Mouse (Mus musculus) induced T-regulatory cell, adult 2 months (primary cell): ENCODE results near the gene Znrf4.
"Not testable (repeated sequence)": the region's sequence is repeated elsewhere in the genome, so short reads cannot be mapped to it uniquely, and the experiment has no call there.

Experiments used
- DNase-seq: peaks from one replicate; pipeline ENCODE4 v3.0.0-alpha.2; 2012; ENCODE audit warnings: low read depth

The Znrf4 gene

DNA sequence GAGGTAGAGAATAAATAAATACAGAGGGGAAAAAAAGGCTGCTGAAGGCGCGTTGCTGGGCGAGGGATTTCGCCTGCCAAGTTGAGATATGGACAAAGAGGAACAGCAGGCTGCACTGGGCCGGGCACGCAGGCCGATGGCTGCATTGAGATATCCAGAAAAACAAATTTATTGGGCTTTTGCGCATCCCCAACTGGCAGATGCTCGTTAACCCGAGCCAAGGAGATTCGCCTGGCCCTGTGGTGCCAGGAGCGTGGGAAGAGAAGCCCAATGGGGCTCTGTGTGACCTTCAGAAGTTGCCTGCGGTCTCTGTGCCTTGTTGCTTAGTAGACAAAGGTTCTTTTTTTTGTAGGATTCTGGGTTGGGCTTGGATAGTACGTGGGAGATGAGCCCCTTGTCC lies 24.0 kb upstream of the Znrf4 start:
- no peak for DNase-seq

DNA sequence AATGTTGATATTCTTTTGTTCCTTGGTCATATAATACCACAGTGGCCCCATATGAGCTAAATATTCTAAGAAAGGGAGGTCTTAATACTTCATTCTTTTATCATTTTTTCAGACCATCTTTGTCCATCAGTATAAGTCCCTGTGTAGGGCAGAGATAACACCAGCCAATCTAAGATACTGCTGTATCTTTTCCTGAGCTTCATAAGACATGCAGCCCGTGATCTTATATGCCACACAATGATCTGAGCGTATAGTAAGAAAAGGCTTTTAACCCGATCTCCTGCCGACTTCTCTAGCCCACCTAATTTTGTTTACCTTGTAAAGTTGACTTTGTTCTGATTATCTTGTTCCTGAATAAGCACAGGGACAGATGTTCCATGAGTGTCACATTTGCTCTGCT lies 12.7 kb upstream of the Znrf4 start:
- no peak for DNase-seq

DNA sequence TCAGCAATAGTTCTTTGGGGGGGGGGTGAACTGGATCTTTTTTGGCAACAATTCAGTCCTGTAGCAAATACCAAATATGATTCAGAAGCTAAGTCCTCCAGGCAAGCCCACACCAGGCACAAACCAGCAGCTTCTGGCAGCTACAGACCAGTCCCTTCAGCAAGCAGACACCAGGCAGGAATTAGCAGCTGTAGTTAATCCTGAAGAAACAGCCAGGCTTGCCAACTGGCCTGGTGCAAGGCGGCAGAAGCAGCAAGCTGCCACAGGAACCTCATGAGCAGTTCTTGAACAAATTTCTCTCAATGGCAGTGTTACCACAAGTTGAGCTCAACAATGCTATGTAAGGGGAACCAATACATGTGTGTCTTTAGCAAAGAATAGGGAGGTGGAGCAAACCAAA lies 10.5 kb upstream of the Znrf4 start:
- DNase-seq: no peak

DNA sequence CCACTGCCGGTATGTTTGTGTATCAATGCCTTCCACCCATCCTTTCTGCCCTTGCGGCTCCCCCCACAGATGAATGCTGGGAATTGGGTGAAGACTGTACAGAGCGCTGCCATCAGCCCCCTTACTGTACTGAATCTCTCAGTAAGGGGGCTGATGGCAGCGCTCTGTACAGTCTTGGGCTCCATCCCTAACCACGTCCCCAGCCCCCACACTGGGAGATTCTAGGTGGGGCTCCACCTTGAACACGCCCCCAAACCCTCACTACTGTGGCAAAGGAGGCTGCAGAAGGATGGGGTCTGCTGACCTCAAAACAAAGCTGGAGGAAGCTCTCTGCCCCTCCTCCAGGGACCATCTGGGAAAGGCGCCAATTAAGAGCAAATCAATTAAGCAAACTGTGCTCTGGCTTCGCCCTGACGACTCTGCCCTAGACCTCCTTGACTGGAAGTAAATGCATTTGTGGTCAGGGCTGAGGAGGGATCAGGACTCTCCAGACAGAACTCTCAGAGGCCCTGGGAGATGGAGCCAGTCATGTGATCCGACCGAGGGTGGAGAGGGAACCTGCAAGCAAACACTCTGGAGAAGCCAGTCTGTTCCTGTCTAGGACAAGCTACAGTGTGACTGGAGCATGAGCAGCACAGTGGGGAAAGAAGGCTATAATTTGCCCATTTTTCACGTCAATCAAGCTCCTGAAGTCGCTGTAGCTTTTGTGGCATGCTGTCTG lies 3.6 kb upstream of the Znrf4 start:
- DNase-seq: no peak

DNA sequence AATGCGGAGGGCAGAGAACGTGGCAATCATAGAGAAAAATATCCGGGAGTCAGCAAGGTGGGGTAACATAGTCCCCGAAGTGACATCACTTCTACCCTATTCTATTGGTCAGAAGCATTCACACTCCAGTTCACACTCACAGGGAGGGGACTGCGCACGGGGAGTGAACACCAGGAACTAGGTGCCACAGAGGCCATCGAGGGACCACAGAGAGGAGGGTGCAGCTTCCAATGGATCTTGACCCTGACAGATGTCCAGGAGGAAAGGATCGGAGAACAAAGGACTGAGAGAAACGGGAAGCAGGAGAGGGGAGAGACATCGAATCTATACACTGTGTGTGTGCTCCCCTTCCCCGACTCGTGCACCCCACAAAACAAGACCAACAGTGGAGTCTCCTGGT lies 2.7 kb upstream of the Znrf4 start:
- DNase-seq: no peak

DNA sequence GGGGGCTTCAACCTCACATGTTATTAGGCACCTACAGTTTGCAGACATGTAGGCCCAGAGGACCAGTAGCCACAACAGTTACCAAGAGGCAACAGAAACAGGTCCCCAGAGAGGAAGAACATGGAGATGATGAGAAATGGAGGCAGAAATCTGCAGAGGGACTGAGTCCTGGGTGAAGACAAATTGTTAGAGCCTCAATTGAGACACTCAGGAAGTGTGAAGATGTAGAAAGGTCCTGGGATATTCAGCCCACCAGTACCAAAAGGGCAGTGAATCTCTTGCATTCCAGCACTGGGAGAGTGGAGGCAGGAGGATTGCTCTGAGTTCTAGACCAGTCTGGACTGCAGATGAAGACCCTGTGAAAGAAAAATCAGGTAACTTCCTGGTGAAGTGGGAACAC lies 2.1 kb upstream of the Znrf4 start:
- no peak for DNase-seq

DNA sequence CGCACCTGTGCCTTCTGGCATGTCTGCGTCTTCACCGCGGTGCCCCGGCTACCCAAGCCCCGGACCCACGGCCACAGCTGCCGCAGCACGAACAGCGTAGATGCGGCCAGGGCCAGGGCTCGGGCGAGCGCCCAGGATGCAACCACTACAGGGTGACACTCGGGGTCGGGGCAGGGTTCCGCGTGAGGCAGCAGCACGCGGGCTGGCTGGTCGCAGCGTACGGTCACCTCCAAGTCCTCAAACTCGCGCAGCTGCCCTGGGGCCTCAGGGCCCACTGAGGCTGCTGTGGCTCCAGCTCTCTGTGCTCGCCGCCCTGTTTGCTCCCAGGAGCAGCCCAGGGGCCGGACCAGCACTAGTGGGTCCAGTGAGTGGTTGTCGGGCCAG lies 532 bp downstream of the Znrf4 start:
- DNase-seq: no peak

DNA sequence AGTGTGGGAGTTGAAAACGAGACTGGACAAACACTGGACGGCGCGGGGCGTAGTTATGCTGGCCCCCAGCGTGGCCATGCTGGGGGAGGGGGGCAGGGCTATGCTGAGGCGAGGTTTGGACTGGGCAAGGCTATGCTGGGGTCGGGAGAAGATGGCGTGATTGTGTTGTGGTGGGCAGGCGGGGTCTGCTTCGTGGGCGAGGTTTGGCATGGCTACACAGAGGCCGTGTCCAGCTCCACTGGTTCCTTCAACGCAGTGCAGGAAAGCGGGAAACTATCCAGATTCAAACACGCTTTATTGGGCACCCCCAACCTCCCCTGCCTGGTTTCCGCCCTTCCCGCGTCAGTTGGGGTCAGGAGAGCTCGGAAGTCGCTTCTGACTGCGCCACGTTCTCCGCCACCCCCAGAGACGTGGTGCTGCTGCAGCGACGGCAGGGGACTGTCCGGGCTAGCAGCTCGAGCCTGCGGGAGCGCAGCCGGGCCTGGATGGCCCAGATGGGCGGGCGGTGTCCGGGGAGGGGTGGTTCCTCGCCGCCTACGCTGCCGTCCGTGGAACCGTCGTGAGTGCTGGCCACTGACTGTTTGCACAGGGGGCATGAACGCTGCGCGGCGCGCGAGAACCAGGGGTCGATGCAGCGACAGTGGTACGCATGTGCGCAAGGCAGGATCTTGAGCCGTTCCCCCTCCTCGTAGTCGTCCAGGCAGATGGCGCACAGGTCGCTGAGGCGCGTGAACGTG lies 1.1 kb downstream of the Znrf4 start:
- no peak for DNase-seq

DNA sequence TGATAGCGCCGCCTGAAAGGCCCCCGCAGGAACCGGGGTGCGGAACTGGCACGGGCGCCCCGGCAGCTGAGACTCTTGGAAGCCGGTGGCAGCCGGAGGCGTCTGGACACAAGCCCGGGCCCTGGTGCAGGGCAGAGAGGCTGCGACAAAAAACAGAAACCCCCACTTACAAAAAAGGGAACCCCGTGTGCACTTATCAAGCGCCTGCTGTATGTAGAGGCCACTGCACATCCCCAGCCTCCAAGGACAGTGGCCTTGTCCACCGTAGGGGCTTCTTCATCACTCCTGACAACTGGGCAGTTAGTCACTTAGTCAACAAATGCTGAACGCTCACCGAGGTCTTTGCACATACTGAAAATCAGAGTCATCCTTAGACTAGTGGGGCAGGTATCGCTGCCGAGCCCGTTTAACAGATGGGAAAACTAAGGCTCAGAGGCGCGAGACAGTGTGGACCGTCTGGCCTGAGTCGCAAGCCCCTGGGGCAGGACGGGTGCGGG lies 1.7 kb downstream of the Znrf4 start:
- DNase-seq: no peak

DNA sequence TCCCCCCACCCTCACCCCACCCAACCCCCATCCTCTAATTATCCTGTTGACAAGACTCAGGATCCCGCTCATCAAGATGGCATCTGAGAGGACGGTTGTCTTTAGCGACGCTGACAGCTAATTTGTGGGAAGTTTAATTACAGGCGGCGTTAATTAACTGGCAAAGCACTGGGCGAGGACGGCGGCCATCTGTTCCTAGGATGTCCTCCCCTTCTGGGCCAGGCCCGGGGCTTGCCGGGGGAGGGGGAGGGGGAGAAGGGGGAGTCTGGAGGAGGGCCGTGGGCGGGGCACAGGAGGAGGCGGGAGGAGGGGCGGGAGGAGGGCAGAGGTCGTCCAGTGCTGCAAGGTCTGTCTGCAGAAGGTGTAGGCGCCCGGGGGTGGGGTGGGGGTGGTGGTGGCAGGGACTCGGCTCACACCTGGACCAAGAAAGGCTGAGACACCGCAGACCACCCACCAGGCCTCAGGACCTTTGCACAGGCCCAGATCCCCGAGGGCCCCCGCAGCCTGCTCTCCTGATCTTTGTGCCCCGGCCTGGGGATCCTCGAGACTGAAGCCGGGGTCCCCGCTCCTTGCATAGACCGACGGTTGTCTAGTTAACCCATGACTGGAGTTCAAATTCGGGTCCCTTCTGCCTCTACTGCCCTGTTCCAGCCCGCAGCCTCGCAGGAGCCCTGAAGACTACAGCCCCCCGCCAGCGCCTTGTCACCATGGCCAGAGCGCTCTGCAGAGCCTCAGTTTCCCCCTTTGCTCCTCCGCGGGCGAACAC lies 2.3 kb downstream of the Znrf4 start:
- DNase-seq: no peak

DNA sequence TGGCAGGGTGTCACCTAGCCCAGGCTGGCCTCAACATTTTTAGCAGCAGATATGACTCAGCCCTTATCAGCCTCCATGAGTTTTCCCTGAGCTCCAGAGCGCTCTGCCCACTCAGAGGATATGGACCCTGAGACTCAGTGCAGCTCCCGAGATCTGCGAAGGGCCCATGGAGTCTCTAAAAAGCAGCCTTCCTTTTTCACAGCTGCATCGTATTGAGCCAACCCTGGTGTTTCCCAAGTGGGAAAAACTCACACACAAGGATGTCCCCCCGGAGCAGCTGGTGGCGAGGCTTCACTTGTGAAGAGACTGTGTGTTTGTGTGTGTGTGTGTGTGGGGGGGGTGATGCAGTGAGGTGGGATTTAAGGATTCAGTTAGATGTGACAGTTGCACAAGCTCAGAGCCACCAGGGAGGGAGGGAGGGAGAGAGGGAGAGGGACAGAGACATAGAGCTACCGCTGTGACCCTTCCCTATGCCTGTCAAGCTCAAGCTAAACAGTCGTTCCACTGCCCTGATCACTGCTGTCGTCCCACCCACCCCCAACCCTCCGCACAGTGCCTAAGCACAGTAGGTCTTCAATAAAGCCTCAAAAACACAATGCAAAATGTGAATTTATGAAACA lies 3.1 kb downstream of the Znrf4 start:
- no peak for DNase-seq

DNA sequence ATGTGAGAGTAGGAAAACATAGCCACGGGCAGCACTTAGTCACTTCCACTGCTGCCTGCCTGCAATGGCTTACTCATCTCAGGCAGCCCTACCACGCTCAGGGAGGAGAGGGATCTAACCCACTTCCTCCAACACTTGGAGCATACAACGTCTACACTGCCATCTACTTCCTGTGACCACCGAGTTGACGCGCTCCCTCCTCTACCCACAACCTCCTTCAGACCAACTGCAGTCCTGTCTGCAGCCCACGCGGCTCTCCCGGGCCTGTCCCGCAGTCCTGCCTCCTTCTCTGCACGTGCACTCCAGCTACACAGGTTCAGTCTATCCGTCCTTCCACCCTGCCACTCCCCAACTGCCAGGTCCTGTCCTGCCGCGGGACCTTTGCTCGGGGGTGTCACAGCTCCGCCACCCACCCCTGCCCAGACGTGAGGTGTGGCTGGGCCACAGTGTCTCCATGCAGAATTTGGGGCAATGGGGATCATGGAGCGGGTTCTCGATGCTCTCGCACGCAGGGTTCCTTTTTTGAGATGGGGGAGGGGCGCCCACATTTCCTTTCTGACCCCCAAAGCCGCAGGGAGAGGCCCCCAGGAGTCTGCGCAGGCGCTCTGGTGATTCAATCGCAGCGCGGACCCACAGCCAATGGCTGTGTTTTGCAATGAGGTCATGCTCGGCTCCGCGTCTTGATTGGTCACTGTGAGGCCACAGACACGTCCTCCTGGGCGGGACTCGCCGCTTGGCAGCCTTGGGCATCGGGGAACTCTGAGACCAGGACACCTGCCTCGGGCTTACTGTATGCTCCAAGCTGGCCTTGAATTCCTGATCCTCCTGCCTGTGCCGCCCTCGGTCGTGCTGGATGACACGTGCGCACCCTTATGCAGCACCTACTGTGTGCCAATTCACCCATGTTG lies 4.8 kb downstream of the Znrf4 start:
- DNase-seq: peak; percentile 97

DNA sequence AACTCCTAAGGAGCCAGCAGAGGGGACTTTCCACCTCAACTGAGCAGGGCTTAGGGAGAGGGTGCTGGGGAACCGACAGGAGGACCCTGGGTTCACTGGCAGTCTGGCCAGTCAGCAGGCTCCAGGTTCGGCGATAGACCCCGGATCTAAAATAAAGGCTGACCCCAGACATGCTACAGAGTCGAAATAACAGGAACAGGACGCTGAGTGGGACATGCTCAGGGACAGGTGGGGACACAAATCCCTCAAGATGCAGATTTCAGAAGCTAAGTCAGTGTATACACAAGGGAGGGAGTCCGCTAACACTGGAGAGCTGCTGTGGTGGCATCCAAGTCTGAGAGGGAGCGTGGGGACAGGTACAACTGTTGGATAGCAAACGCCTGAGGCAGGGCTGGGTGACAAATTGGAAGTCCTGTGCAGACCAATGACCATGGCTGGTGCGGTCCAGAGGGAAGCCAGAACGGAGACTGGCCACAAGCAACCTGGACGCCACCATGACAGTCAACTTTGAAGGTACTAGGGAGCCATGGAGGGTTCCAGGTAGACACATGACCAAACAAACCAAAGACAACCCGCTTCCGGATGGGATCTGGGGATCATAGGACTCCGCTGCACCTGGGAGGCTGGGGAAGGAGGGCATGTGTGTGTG lies 5.7 kb downstream of the Znrf4 start:
- DNase-seq: no peak

DNA sequence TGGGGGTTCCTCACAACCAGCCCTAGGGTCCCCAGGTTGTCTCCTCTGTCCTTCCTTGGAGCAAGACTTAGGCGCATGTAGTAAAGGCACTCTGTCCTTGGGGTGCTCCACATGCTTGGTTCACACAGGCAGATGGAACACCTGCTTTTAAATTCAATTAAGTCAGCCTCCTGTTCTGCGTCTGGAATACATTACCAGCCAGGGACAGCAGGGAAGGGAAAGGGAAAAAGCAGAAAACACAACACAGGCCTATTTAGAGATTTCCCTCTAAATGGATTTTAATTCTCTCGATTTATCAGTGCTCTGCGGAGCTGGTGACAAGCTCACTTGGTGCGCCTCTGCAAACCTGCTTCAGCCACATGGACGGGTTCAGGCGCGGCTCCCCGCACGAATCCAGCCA lies 6.8 kb downstream of the Znrf4 start:
- DNase-seq: no peak

DNA sequence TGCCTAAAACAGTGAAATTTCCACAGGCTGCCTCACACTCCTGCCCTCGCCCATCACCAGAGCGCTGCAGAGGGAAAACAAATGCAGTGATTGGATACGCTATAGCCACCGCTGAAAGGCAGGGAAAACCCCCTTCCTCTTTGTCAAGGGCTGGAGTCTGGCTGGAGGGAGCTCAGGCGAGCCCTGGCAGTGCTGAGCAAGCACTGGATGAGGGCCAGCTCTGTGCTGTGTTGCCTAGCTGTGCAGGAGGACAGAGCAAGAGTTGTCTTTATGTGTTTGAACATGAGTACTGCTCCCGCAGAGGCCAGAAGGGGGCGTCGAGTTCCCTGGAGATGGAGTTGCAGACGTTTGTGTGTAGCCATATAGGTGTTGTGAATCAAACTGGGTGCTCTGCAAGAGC lies 9.7 kb downstream of the Znrf4 start:
- DNase-seq: peak; percentile 31

DNA sequence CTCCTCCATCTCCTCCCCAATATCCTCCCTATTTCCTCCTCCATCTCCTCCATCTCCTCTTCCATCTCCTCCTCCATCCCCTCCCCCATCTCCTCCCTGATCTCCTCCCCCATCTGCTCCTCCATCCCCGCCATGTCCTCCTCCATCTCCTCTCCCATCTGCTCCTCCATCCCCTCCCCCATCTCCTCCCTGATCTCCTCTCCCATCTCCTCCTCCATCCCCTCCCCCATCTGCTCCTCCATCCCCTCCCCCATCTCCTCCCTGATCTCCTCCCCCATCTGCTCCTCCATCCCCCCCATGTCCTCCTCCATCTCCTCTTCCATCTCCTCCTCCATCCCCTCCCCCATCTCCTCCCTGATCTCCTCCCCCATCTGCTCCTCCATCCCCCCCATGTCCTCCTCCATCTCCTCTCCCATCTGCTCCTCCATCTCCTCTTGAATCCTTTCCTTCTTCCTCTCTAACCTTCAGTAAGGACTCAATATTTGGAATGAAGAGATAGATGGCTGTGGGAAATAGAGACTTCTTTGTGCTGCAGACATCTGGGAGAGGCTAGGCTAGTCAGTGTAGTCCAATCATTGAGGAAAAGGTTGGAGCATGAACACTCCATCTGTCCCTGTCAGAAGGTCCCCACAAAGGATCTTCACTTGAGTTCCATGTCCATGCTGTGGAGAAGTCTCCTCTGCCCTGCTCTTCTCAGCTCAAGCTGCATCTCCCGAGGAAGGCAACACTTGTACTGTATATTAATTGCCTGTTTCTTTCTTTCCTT lies 10.4 kb downstream of the Znrf4 start:
- not testable (repeated sequence) for DNase-seq

DNA sequence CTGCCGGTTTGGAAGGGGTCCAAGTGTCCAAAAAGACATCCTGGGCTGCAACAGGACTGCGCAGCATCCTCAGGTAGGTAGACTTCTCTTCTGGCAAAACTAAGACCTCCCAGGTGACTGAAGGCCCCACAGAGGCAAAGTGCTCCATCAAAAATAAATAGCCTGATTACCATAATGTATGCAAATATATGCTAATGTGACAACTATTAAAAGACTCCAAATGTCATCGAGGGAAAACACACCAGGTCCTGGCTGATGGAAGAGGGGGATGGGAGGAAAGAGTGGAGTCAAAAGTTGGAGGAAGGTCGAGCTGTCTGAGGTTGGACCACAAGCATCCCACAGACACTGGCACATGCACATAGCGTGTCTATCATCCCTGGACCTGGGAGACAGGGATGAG lies 13.0 kb downstream of the Znrf4 start:
- DNase-seq: no peak

DNA sequence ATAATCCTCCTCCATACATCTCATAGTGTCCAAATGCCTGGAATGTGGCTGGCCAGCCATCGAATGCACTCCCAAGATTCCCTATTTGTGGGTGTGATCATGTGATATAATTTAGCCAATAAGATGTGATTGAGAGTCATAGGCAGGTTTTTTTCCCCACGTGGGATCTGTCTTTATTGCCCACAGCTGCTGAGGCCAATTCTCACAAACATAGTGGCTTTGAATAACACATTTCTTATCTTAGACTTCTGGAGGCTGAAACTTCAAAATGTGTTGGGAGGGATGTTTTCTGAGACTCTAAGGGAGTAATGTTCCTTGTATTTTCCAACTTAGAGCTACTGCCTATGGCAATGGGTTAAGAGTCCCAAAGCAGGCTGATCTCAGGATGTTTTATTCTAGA lies 17.8 kb downstream of the Znrf4 start:
- no peak for DNase-seq

DNA sequence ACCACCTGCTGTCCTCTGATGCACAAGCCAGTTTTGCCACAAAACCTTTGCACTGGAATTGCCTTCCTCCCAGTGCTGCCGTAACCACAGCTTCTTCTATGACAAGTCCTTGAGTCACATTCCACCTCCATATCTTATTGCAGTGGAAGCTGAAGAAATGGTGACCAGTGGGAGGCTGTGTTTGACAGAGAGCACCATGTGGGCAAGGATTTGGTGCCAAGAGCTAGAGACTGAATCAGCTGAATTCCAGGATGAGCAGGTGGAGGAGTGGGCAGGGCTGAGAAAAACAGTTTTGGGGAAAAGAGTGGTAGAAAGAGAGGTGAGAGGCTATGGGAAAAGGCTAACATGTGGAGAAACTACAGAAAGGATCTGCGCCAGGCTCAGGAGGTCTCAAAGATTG lies 18.4 kb downstream of the Znrf4 start:
- DNase-seq: no peak
